Mouse (Mus musculus) right cerebral cortex, adult 18-20 months (tissue): Measurements from ENCODE around the gene Speer3.
"Not testable (repeated sequence)": the region's sequence is repeated elsewhere in the genome, so short reads cannot be mapped to it uniquely, and the experiment has no call there.

Source experiments
- DNase-seq: peaks from one replicate; pipeline ENCODE4 v3.0.0; 2022; ENCODE audit warnings: mixed read lengths

Speer3 gene

DNA sequence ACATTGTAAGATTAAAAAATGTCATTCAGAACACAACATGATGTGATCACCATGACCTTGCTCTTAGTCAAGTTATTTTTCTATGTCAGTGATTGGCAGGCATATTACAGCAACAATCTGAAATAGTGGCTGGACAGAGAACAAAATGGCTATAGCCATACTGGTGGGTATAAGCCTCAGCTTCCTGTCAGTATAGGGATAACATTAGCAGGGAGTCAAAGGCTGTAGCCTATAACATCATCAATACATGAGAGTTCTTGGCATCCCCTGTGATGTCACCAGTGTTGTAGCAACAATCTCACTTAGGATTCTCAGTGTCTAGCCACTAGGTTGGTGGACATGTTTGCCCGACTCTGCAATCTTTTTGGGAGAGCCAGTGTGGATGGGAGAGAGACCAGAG is at the start of gene Speer3:
Speer3 (plus strand) TSS at position 301 of the 400 bp plus-strand sequence.
- DNase-seq, result no peak

DNA sequence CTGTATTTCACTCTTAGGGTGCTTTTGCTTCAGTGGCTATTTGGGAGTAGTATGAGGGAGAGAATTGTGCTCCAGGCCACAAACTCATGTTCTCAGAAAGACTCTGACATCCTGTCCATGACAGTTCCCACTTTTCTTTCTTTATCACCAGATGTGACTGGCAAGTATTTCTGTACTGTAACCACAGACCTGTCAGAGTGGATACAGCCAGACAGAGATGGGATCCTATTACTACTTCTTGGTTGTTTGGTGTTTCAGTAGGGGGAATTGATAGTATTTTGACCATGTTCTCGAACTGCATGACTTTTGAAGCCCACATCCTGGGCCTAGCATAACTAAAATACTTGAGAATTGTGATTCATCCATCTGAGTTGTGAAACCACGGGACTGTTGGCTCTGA is 19.1 kb downstream of the Speer3 start:
- DNase-seq, result not testable (repeated sequence)

DNA sequence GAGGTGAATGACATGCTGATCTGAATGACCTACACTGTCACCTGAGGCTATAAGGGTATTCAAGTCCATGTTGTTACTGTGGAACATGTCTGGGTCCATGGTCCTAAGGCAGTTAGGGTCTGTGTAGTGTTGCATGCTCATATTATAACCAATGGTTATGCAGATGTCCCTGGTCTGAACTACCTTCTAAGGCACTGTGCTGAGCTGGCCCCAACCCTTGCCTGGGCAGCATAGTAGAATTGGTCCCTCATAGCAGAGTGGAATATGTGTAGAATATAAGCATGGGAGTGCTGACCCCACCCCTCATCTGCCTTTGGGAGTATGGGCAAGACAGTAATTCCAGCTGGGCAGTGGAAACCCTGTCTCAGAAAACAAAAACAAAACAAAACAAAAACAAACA is 33.7 kb downstream of the Speer3 start:
- DNase-seq, result no peak

DNA sequence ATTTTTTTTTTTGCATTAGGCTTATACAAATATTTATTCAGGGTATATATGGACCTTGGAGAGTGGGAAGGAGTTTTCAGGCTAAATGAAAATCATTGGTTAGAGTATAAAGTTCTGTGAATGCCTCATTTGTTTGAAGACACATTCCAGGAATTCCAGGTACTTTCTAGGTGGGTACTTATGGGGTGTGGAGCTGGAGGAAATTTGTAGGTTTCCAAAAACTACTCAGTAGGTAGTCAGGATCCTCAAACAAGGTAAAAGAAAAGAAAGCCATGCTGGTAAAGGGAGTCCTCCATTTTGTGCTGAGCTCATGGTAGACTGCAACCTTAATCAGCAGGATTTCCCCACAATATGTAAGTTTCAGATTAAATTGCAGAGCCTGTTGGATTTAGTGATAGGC is 35.3 kb downstream of the Speer3 start:
- DNase-seq, result no peak

- DNase-seq, result no peak
These were observed 52.9 kb downstream of the Speer3 start for GRCm38 (mm10) chr5:13844317-13844716.
